In genomic region chr2:49814011-49814410, GRCm38 (mm10) we compare ENCODE assay signal across 13 mouse cellular contexts. TPM values are rescaled to one million over a fixed set of nuclear protein-coding genes. Genes with fewer than 3 reads are reported as not detected.
DNase-seq lines count a peak whose midpoint lies in the region; ATAC-seq and TF ChIP-seq lines count a peak whose summit lies in the region.
"Had no signal": no experiment of that assay in that cellular context is flagged by ENCODE, and none has a peak within 500 bp of the region (broad histone marks: within the 10 kb centered on the region; RNA-seq: fewer than 3 reads in every experiment).

No protein-coding gene starts in this region.

- DNase-seq in ovary, adult 18-20 months (ENCODE audit: low spot score): peak; percentile 56
- no peak for DNase-seq in ovary, postnatal 36 days (ENCODE audit: low spot score)
- peak; percentile 23 for DNase-seq in c-Kit-positive CD71-positive TER-119-negative erythroid progenitor cells, embryonic 14.5 days (ENCODE audit: low read depth)
- peak; percentile 35 for DNase-seq in lung, postnatal 10 days
- no peak for DNase-seq in kidney, adult 2 months
- DNase-seq: cerebellum, adult 9-11 months; heart, postnatal 14 days; kidney, adult 8-10 months; retina, postnatal 1 day had no signal

- no peaks in the 10 kb centered on the region for H3K27me3 ChIP-seq in stomach, embryonic 16.5 days (ENCODE audit: control insufficient read depth, insufficient read depth, low read length)
- no peaks in the 10 kb centered on the region for H3K27me3 ChIP-seq in kidney, adult 2 months (replicated peaks; ENCODE audit: control insufficient read depth, insufficient read depth, low read length)
- H3K27me3 ChIP-seq in forebrain, embryonic 15.5 days: no peaks in the 10 kb centered on the region
- H3K27me3 ChIP-seq: liver, embryonic 15.5 days had no signal

- H3K9me3 ChIP-seq in stomach, embryonic 16.5 days (replicated peaks; ENCODE audit: control insufficient read depth, low read length): no peaks in the 10 kb centered on the region
- H3K9me3 ChIP-seq in forebrain, embryonic 15.5 days: no peaks in the 10 kb centered on the region
- H3K9me3 ChIP-seq: liver, embryonic 15.5 days had no signal

- peaks cover 30% of the 10 kb centered on the region for H3K4me1 ChIP-seq in stomach, embryonic 16.5 days (ENCODE audit: control insufficient read depth, insufficient read depth, low read length)
- H3K4me1 ChIP-seq in kidney, adult 2 months (ENCODE audit: control insufficient read depth, insufficient read depth, low read length): peaks cover 6% of the 10 kb centered on the region
- H3K4me1 ChIP-seq in forebrain, embryonic 15.5 days: peaks cover 12% of the 10 kb centered on the region
- H3K4me1 ChIP-seq: liver, embryonic 15.5 days had no signal

- ATAC-seq in stomach, embryonic 16.5 days (ENCODE audit: insufficient read depth, low FRiP score): peak; percentile 72; the same call in 1 of the 2 replicates
- no peak for ATAC-seq in activated CD4-positive, CD25-positive, alpha-beta regulatory T cell, adult 4 months
- ATAC-seq in forebrain, embryonic 15.5 days (replicated peaks): no peak

- no peak for TF ChIP-seq POLR2A in kidney, adult 2 months (IDR thresholded peaks at IDR 0.05; ENCODE audit: low read depth, low read length)

- no peak for TF ChIP-seq CTCF in kidney, adult 2 months (conservative IDR thresholded peaks at IDR 0.05; ENCODE audit: insufficient read depth, insufficient read length, low read depth, low read length)

- no peaks in the 10 kb centered on the region for H3K36me3 ChIP-seq in stomach, embryonic 16.5 days (ENCODE audit: control insufficient read depth, insufficient read depth, low read length)
- H3K36me3 ChIP-seq in kidney, adult 2 months (ENCODE audit: control insufficient read depth, insufficient read depth, low read length): no peaks in the 10 kb centered on the region
- H3K36me3 ChIP-seq in forebrain, embryonic 15.5 days: no peaks in the 10 kb centered on the region
- H3K36me3 ChIP-seq: liver, embryonic 15.5 days had no signal

- peak overlapping the region; percentile 81 for H3K27ac ChIP-seq in stomach, embryonic 16.5 days (ENCODE audit: low read length)
- H3K27ac ChIP-seq in kidney, adult 2 months (ENCODE audit: insufficient read depth, low read depth, low read length): no peak overlapping the region
- no peak overlapping the region for H3K27ac ChIP-seq in forebrain, embryonic 15.5 days (replicated peaks)
- H3K27ac ChIP-seq: liver, embryonic 15.5 days had no signal

- no peak overlapping the region for H3K4me3 ChIP-seq in stomach, embryonic 16.5 days (replicated peaks; ENCODE audit: low read length)
- H3K4me3 ChIP-seq in kidney, adult 2 months (ENCODE audit: insufficient read depth, low read depth, low read length): no peak overlapping the region
- H3K4me3 ChIP-seq in forebrain, embryonic 15.5 days: no peak overlapping the region
- H3K4me3 ChIP-seq: liver, embryonic 15.5 days had no signal

- H3K9ac ChIP-seq in stomach, embryonic 16.5 days (ENCODE audit: low read length): no peak overlapping the region
- H3K9ac ChIP-seq in forebrain, embryonic 15.5 days (replicated peaks): no peak overlapping the region
- H3K9ac ChIP-seq: liver, embryonic 15.5 days had no signal

- WGBS in stomach, embryonic 16.5 days: 43% methylated on average over 6 of the region's 6 CpGs
- 59% methylated on average over 6 of the region's 6 CpGs for WGBS in kidney, adult 2 months
- 83% methylated on average over 6 of the region's 6 CpGs for WGBS in forebrain, embryonic 15.5 days

- H3K4me2 ChIP-seq in stomach, embryonic 16.5 days (ENCODE audit: low read depth, low read length): no peak overlapping the region
- H3K4me2 ChIP-seq in forebrain, embryonic 15.5 days (replicated peaks): no peak overlapping the region
- H3K4me2 ChIP-seq: liver, embryonic 15.5 days had no signal

RNA-seq across cellular contexts. Expression of gene Lypd6b, which starts 26.5 kb away (rescaled TPM):
- polyA plus RNA-seq in stomach, embryonic 16.5 days (2015; fragmentation: Nextera tagmentation; extraction: Ambion mirVana): 20.8 and 26.4 TPM in 2 replicates
- 1.5 and 1.9 TPM in 2 replicates for polyA plus RNA-seq in kidney, adult 2 months (2012; rRNA removed)
- under 1 TPM in 1 of 2 experiments, not detected in 1; 0.47 TPM for polyA plus RNA-seq in activated CD4-positive, CD25-positive, alpha-beta regulatory T cell, adult 4 months (2017; shearing (Covaris generic))
- 10.7 and 11.3 TPM in 2 replicates for polyA plus RNA-seq in forebrain, embryonic 15.5 days (2015; fragmentation: Nextera tagmentation; extraction: Ambion mirVana)
- polyA plus RNA-seq: liver, embryonic 15.5 days had no signal

Comparison
In these comparisons a context has a peak if more than half of its experiments do, and no peak if none do; other contexts are left out.
1. DNase-seq: peak in ovary, adult 18-20 months (single experiment), c-Kit-positive CD71-positive TER-119-negative erythroid progenitor cells, embryonic 14.5 days (single experiment) and lung, postnatal 10 days (single experiment); none in ovary, postnatal 36 days (single experiment) and kidney, adult 2 months (single experiment).